Mouse (Mus musculus): ENCODE results near the gene Togaram2. TPM values are rescaled to one million over a fixed set of nuclear protein-coding genes. Genes with fewer than 3 reads are reported as not detected.

The Togaram2 gene
- polyA plus RNA-seq, 1 experiment from 2014 or later, result not detected

DNA sequence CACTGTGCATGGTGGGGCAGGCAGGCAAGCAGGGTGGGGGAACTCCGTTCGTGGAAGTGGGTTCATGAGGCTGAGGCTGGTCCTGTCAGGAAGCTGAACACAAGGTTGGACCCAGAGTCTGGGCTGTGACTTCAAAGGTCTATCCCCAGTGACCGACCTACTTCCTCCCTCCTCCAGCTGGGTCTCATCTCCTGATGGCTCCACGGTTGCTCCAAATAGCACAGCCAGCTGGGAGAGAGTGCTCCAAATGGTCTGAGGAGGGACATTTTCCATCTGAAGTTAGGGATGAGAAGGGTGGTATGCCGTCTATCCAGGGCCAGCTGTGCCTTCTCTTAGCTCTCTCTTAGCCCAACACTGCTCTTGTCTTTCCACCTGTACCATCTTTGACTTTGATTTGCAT lies 16.8 kb downstream of the Togaram2 start:
- H3K4me2 ChIP-seq (ENCODE audit: low read depth), result no peak overlapping the region
- H3K4me1 ChIP-seq (ENCODE audit: control insufficient read depth, insufficient read depth, low read length), result 0 out of 2 replicates have a peak, but pooled peaks cover 3% of the 10 kb centered on the region
- H3K9ac ChIP-seq (ENCODE audit: low read length), result no peak overlapping the region
- ATAC-seq (ENCODE audit: insufficient read depth, low FRiP score, low TSS enrichment), result no peak
- H3K4me3 ChIP-seq (ENCODE audit: low read depth, low read length), result no peak overlapping the region
- H3K9me3 ChIP-seq (ENCODE audit: control insufficient read depth, low read length), result no peaks in the 10 kb centered on the region
- 74% methylated on average over 5 of the region's 5 CpGs for WGBS
- DNase-seq (ENCODE audit: low spot score), result no peak
- H3K27me3 ChIP-seq (ENCODE audit: control insufficient read depth, insufficient read depth, low read length), result no peaks in the 10 kb centered on the region
- H3K27ac ChIP-seq (ENCODE audit: low read depth, low read length), result no peak overlapping the region
- no peaks in the 10 kb centered on the region for H3K36me3 ChIP-seq (ENCODE audit: control insufficient read depth, insufficient read depth, low read length)

DNA sequence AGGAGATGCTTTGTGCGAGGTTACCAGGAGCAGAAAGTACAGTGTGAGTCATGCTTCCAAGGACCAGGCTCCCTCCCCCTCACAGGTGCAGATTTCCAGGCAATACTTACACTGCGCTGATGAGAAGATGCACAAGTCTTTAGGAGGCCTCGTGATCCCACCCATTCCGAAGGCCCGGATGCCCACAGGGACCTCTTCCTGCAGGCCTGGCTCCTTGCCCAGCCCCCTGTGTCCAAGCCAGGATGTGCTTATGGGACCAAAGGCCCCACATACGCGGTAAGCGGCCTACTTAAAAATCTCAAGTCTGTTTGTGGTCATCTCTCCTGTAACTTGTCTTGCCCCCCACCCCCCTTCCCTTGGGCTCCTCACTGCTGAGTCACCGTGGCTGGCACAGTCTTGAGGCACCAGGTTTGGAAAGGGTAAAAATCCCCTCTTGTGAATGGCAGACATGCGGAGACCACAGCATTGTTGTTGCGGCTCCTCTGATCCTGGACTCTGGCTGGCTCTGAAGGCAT lies 18.4 kb downstream of the Togaram2 start:
- no peak for ATAC-seq (ENCODE audit: insufficient read depth, low FRiP score, low TSS enrichment)

GRCm38 (mm10) chr17:71693313-71693712 lies 20.3 kb downstream of the Togaram2 start:
- Histone ChIP-seq H3K27ac (ENCODE audit: low read depth, low read length) (no peak overlapping the region), H3K9me3 (ENCODE audit: control insufficient read depth, low read length) (no peaks in the 10 kb centered on the region), H3K4me2 (ENCODE audit: low read depth) (no peak overlapping the region), H3K36me3 (ENCODE audit: control insufficient read depth, insufficient read depth, low read length) (no peaks in the 10 kb centered on the region), H3K9ac (ENCODE audit: low read length) (no peak overlapping the region), H3K4me3 (ENCODE audit: low read depth, low read length) (no peak overlapping the region), H3K4me1 (ENCODE audit: control insufficient read depth, insufficient read depth, low read length) (0 out of 2 replicates have a peak, but pooled peaks cover 3% of the 10 kb centered on the region), H3K27me3 (ENCODE audit: control insufficient read depth, insufficient read depth, low read length) (no peaks in the 10 kb centered on the region)
- 47% methylated on average over 5 of the region's 5 CpGs for WGBS
- no peak for DNase-seq (ENCODE audit: low spot score)
- ATAC-seq (ENCODE audit: insufficient read depth, low FRiP score, low TSS enrichment), result no peak

More for the DNA sequence above, 18.4 kb downstream of the Togaram2 start:
- Histone ChIP-seq H3K9ac (ENCODE audit: low read length) (no peak overlapping the region), H3K9me3 (ENCODE audit: control insufficient read depth, low read length) (no peaks in the 10 kb centered on the region), H3K4me3 (ENCODE audit: low read depth, low read length) (no peak overlapping the region), H3K27me3 (ENCODE audit: control insufficient read depth, insufficient read depth, low read length) (no peaks in the 10 kb centered on the region), H3K4me2 (ENCODE audit: low read depth) (no peak overlapping the region), H3K4me1 (ENCODE audit: control insufficient read depth, insufficient read depth, low read length) (0 out of 2 replicates have a peak, but pooled peaks cover 3% of the 10 kb centered on the region), H3K36me3 (ENCODE audit: control insufficient read depth, insufficient read depth, low read length) (no peaks in the 10 kb centered on the region), H3K27ac (ENCODE audit: low read depth, low read length) (no peak overlapping the region)
- DNase-seq (ENCODE audit: low spot score), result no peak
- 88% methylated on average over 11 of the region's 11 CpGs for WGBS

DNA sequence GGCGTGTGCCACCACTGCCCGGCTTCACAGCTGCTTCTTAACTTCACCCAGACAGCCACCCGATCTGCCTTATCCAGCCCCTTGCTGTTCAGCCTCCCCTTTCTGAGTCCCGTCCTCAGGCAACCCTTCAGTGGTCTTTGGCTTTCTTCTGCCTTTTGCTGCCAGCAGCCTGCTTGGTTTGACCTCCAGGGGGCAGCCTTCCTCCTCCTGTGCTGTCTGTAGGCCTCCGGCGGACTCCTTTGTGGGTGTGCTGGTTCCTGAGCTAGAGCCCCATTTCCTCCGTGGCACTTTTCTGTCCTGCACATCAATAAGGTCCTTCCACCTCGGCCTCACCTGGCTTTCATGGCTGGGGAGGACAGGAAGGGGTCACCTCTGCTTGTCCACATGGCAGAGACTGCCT lies 20.7 kb downstream of the Togaram2 start:
- Histone ChIP-seq H3K36me3 (ENCODE audit: control insufficient read depth, insufficient read depth, low read length) (no peaks in the 10 kb centered on the region), H3K4me1 (ENCODE audit: control insufficient read depth, insufficient read depth, low read length) (0 out of 2 replicates have a peak, but pooled peaks cover 3% of the 10 kb centered on the region), H3K27ac (ENCODE audit: low read depth, low read length) (no peak overlapping the region), H3K9me3 (ENCODE audit: control insufficient read depth, low read length) (no peaks in the 10 kb centered on the region), H3K4me3 (ENCODE audit: low read depth, low read length) (no peak overlapping the region), H3K27me3 (ENCODE audit: control insufficient read depth, insufficient read depth, low read length) (no peaks in the 10 kb centered on the region), H3K4me2 (ENCODE audit: low read depth) (no peak overlapping the region), H3K9ac (ENCODE audit: low read length) (no peak overlapping the region)
- ATAC-seq (ENCODE audit: insufficient read depth, low FRiP score, low TSS enrichment) (no peak), DNase-seq (ENCODE audit: low spot score) (no peak)
- 58% methylated on average over 8 of the region's 8 CpGs for WGBS

DNA sequence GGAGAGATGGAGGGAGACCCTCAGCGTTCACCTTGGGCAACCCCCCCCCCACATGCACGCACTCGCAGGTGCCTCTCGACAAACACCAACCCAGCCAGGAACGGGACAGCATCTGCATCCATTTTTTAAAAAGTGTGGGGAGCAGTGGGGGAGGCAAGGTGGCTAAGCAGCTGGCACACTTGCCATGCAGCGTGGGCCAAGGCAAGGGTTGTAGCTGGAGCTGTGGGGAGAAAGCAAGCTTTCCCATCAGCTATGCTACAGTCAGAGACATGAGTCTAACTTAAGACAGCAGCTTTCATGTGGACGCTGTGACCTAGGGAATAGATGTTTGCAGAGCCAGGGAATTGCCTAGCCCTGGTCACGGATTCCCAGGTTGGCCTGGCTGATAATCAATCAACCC lies 22.1 kb downstream of the Togaram2 start:
- H3K36me3 ChIP-seq (ENCODE audit: control insufficient read depth, insufficient read depth, low read length), result no peaks in the 10 kb centered on the region
- no peak overlapping the region for H3K4me2 ChIP-seq (ENCODE audit: low read depth)
- H3K9ac ChIP-seq (ENCODE audit: low read length), result no peak overlapping the region
- ATAC-seq (ENCODE audit: insufficient read depth, low FRiP score, low TSS enrichment), result no peak
- H3K4me1 ChIP-seq (ENCODE audit: control insufficient read depth, insufficient read depth, low read length), result 0 out of 2 replicates have a peak, but pooled peaks cover 3% of the 10 kb centered on the region
- H3K27ac ChIP-seq (ENCODE audit: low read depth, low read length), result no peak overlapping the region
- no peak for DNase-seq (ENCODE audit: low spot score)
- WGBS, result 92% methylated on average over 8 of the region's 8 CpGs
- H3K27me3 ChIP-seq (ENCODE audit: control insufficient read depth, insufficient read depth, low read length), result no peaks in the 10 kb centered on the region
- H3K9me3 ChIP-seq (ENCODE audit: control insufficient read depth, low read length), result no peaks in the 10 kb centered on the region
- no peak overlapping the region for H3K4me3 ChIP-seq (ENCODE audit: low read depth, low read length)

- H3K4me2 ChIP-seq (ENCODE audit: low read depth), result no peak overlapping the region
- no peaks in the 10 kb centered on the region for H3K27me3 ChIP-seq (ENCODE audit: control insufficient read depth, insufficient read depth, low read length)
- DNase-seq (ENCODE audit: low spot score), result no peak
- no peak overlapping the region for H3K27ac ChIP-seq (ENCODE audit: low read depth, low read length)
- H3K36me3 ChIP-seq (ENCODE audit: control insufficient read depth, insufficient read depth, low read length), result no peaks in the 10 kb centered on the region
- no peaks in the 10 kb centered on the region for H3K9me3 ChIP-seq (ENCODE audit: control insufficient read depth, low read length)
- 0 out of 2 replicates have a peak, but pooled peaks cover 3% of the 10 kb centered on the region for H3K4me1 ChIP-seq (ENCODE audit: control insufficient read depth, insufficient read depth, low read length)
- 82% methylated on average over 15 of the region's 15 CpGs for WGBS
- no peak overlapping the region for H3K9ac ChIP-seq (ENCODE audit: low read length)
- ATAC-seq (ENCODE audit: insufficient read depth, low FRiP score, low TSS enrichment), result no peak
- H3K4me3 ChIP-seq (ENCODE audit: low read depth, low read length), result no peak overlapping the region
These were observed 22.8 kb downstream of the Togaram2 start for GRCm38 (mm10) chr17:71695716-71696315.

DNA sequence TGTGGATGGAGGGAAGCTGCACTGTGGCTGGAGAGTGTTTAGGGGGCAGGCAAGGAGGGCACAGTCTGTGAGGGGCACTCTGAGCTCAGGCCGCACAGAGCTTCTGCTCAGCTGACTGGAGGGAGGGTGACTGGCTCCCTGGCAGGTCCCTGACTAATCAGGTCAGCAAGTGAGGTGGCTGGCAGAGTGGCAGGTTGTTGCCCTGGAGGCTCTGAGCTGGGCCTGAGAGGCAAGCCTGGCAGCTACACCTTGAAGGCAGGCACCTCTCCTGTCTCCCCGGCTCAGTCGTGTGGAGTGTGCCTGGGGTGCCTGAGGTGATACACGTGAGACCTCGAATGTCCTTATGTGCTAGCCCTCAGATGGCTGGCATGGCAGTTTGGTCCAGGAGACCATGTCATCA lies 23.3 kb downstream of the Togaram2 start:
- Histone ChIP-seq H3K9ac (ENCODE audit: low read length) (no peak overlapping the region), H3K27me3 (ENCODE audit: control insufficient read depth, insufficient read depth, low read length) (no peaks in the 10 kb centered on the region), H3K36me3 (ENCODE audit: control insufficient read depth, insufficient read depth, low read length) (no peaks in the 10 kb centered on the region), H3K4me3 (ENCODE audit: low read depth, low read length) (no peak overlapping the region), H3K27ac (ENCODE audit: low read depth, low read length) (no peak overlapping the region), H3K9me3 (ENCODE audit: control insufficient read depth, low read length) (no peaks in the 10 kb centered on the region), H3K4me1 (ENCODE audit: control insufficient read depth, insufficient read depth, low read length) (0 out of 2 replicates have a peak, but pooled peaks cover 3% of the 10 kb centered on the region), H3K4me2 (ENCODE audit: low read depth) (no peak overlapping the region)
- WGBS, result 89% methylated on average over 5 of the region's 5 CpGs
- ATAC-seq (ENCODE audit: insufficient read depth, low FRiP score, low TSS enrichment) (no peak), DNase-seq (ENCODE audit: low spot score) (no peak)

DNA sequence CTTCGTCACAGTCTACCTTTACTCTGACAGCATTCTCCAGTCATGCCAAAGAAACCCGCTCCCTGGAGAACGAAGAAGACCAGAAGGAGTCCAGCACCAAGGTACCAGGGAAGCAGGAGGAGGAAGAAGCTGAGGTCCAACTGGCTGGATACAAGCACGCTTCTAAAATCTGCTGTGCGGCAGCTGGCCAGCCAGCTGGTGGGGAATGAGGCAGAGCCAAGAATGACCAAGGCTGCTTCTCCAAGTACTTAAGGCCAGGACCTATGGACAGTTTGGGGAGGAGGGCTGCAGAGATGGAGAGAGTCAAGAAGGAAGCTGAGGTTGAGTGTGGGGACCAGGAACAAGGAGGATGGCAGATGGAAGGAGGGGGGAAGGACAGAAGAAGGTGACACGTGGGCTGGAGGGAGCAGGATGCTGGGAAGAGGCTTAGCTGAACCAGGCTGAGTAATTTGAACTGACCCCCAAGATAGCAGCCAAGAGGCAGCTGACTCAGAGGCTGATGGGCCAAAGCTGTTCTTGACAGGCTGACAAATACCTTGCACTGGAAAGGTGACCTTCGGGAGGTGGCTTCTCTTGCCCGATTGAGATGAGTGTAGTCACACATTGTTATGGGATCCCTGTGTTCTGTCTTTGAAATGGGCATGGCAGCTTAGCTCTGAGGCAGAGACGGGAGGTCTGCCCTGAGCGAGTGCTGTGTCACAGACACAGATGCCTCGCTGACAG lies 25.0 kb downstream of the Togaram2 start:
- Histone ChIP-seq H3K4me1 (ENCODE audit: control insufficient read depth, insufficient read depth, low read length) (0 out of 2 replicates have a peak, but pooled peaks cover 3% of the 10 kb centered on the region), H3K27me3 (ENCODE audit: control insufficient read depth, insufficient read depth, low read length) (no peaks in the 10 kb centered on the region), H3K36me3 (ENCODE audit: control insufficient read depth, insufficient read depth, low read length) (no peaks in the 10 kb centered on the region), H3K9ac (ENCODE audit: low read length) (no peak overlapping the region), H3K27ac (ENCODE audit: low read depth, low read length) (no peak overlapping the region), H3K4me3 (ENCODE audit: low read depth, low read length) (no peak overlapping the region), H3K4me2 (ENCODE audit: low read depth) (no peak overlapping the region), H3K9me3 (ENCODE audit: control insufficient read depth, low read length) (no peaks in the 10 kb centered on the region)
- ATAC-seq (ENCODE audit: insufficient read depth, low FRiP score, low TSS enrichment) (no peak), DNase-seq (ENCODE audit: low spot score) (no peak)
- WGBS, result 88% methylated on average over 11 of the region's 11 CpGs

DNA sequence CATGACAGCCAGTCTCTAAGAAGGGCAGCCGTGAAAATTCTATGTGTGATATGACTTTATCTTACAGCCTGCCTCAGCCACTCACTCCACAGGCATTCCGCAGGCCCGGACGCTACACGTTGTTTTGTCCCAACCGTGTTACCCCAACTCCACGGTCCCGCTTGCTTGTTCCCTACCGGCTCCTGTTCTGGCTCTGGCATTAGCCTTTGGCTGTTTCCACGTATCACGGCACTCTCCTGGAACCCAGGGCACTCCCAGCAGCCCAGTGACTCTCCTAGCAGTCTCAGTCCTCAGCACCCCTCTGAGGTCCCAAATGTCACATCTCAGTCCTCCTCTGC lies 25.5 kb downstream of the Togaram2 start:
- DNase-seq (ENCODE audit: low spot score) (no peak), ATAC-seq (ENCODE audit: insufficient read depth, low FRiP score, low TSS enrichment) (no peak)
- no peaks in the 10 kb centered on the region for H3K4me1 ChIP-seq (ENCODE audit: control insufficient read depth, insufficient read depth, low read length)
- no peaks in the 10 kb centered on the region for H3K27me3 ChIP-seq (ENCODE audit: control insufficient read depth, insufficient read depth, low read length)
- H3K27ac ChIP-seq (ENCODE audit: low read depth, low read length), result no peak overlapping the region
- no peak overlapping the region for H3K4me2 ChIP-seq (ENCODE audit: low read depth)
- H3K9me3 ChIP-seq (ENCODE audit: control insufficient read depth, low read length), result no peaks in the 10 kb centered on the region
- H3K9ac ChIP-seq (ENCODE audit: low read length), result no peak overlapping the region
- H3K4me3 ChIP-seq (ENCODE audit: low read depth, low read length), result no peak overlapping the region
- 89% methylated on average over 11 of the region's 11 CpGs for WGBS
- H3K36me3 ChIP-seq (ENCODE audit: control insufficient read depth, insufficient read depth, low read length), result no peaks in the 10 kb centered on the region

All from neural tube, embryonic 11.5 days (tissue).